ENCODE assay signal across 15 mouse cellular contexts in genomic region chr4:36540664-36541360, GRCm38 (mm10).
"Had no signal": no experiment of that assay in that cellular context is flagged by ENCODE, and none has a peak within 500 bp of the region (broad histone marks: within the 10 kb centered on the region; RNA-seq: fewer than 3 reads in every experiment).

No protein-coding gene starts in this region.

- ATAC-seq: midbrain, embryonic 13.5 days; midbrain, embryonic 15.5 days had no signal

- H3K36me3 ChIP-seq: liver, embryonic 15.5 days; midbrain, embryonic 13.5 days; midbrain, embryonic 15.5 days; neural tube, embryonic 12.5 days had no signal

- DNase-seq: lung, adult 18-20 months; lung, embryonic 14.5 days; lung, postnatal 10 days; lung, postnatal 4 days; right cerebral cortex, postnatal 14 days; spleen, adult 18-20 months; thymus, adult 2 months; thymus, postnatal 25 days; thymus, postnatal 4 days had no signal

- H3K27ac ChIP-seq: liver, embryonic 15.5 days; midbrain, embryonic 13.5 days; midbrain, embryonic 15.5 days; neural tube, embryonic 12.5 days had no signal

- H3K4me3 ChIP-seq: liver, embryonic 15.5 days; megakaryocyte, embryonic 14.5 days; midbrain, embryonic 13.5 days; midbrain, embryonic 15.5 days; neural tube, embryonic 12.5 days had no signal

- H3K9ac ChIP-seq: liver, embryonic 15.5 days; lung, embryonic 14.5 days; midbrain, embryonic 13.5 days; midbrain, embryonic 15.5 days; neural tube, embryonic 12.5 days had no signal

- H3K4me2 ChIP-seq: liver, embryonic 15.5 days; lung, embryonic 14.5 days; midbrain, embryonic 11.5 days; midbrain, embryonic 13.5 days; midbrain, embryonic 15.5 days; neural tube, embryonic 12.5 days had no signal

- H3K9me3 ChIP-seq: liver, embryonic 15.5 days; megakaryocyte, embryonic 14.5 days; midbrain, embryonic 13.5 days; midbrain, embryonic 15.5 days; neural tube, embryonic 12.5 days had no signal

- H3K27me3 ChIP-seq: liver, embryonic 15.5 days; megakaryocyte, embryonic 14.5 days; midbrain, embryonic 13.5 days; midbrain, embryonic 15.5 days; neural tube, embryonic 12.5 days had no signal

- H3K4me1 ChIP-seq: liver, embryonic 15.5 days; megakaryocyte, embryonic 14.5 days; midbrain, embryonic 13.5 days; midbrain, embryonic 15.5 days; neural tube, embryonic 12.5 days had no signal
